Mouse (Mus musculus) kidney, adult 2 months (tissue): ENCODE measurements around the gene Eogt.

ENCODE experiments used
- CTCF ChIP-seq: fragments of 200-500 bp; conservative IDR thresholded peaks from 2 replicates; pipeline ENCODE4 v1.5.1; 2011; ENCODE audit warnings: low read depth, mild to moderate bottlenecking, control low read depth, low read length, moderate library complexity, mixed read lengths; ENCODE audit not compliant: insufficient read depth, insufficient read length
- POLR2A ChIP-seq: fragments of 200-500 bp; IDR thresholded peaks from one replicate; pipeline ENCODE4 v1.6.1; 2011; ENCODE audit warnings: low read depth, low read length, control low read depth

DNA sequence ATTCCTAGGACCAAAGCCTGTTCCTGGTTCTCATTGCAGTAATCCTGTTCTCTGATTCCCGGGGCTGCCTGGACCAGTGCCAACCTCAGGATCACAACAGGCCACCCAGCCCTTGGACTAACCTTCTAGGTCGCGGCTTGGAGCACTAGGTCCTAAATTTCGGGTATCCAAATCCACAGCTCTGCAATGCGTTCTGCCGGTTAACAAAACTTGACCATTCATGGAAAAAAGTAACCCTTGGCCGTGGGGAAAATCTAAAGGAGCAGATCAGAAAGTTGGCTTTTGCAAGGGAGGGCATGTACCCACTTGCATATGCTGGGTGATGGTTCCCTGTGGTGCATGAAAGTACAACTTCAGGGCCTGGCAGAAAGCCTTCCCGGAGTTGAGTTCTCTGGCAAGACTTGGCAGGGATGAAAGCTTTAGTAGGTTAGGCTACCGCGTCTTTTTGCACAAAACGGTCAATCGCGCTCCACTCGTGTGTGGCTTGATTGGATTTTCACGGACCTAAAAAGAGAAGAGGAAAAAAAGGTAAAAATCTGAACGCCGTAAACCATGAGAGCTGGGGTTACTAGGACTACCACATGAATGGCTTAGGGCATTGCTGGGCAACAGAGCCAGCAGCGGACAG is 1.1 kb downstream of the Eogt start:
- TF ChIP-seq CTCF (no peak), POLR2A (no peak)
